Mouse (Mus musculus) adrenal gland, postnatal 14 days (tissue): ENCODE measurements around the gene Efhc2. TPM values are rescaled to one million over a fixed set of nuclear protein-coding genes. Genes with fewer than 3 reads are reported as not detected.

Experiments used
- DNase-seq: peaks from one replicate; pipeline ENCODE4 v3.0.0; 2021; ENCODE audit warnings: mixed read lengths
- long read RNA-seq, 2 experiments: library from polyadenylated mRNA; stranded (forward); transcript quantifications; one replicate each; pipeline ENCODE4 v2.0.0; 2021
- total RNA-seq: library from RNA; stranded (reverse); gene quantifications from 2 replicates; pipeline ENCODE4 v1.2.3, GENCODE M21; 2021

Efhc2 gene
- 0.48 and 1.0 TPM in 2 replicates for total RNA-seq
- long read RNA-seq, experiment 1, partial matches to known transcripts: 1 of 1 reads
- long read RNA-seq, experiment 1, other reads (novel, unspliced or antisense): 0 of 1 reads
- long read RNA-seq, experiment 2: 0 reads

DNA sequence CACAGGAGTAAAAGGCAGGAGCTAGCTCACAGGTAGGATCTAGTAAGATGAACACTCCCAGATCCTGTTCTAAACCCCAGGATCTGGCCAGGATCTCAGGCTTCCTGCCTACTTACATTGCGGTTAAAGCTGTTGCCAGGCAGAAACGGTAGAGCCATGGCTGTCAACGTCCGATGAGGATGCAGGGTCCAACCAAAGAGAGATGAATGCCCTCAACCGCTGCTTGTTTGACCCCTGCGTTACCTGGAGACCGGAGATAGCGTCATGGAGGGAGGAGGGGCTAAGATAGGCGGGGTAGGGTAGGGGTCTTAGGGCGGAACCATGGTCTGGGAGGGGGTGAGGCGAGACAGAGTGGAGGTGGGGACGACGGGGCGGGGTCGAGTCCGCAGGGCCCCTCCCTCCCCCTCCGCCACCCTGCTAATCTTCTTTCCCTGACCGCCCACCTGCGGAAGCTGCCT, at the start of gene Efhc2:
Efhc2 (minus strand) TSS at position 243 of the 458 bp plus-strand sequence.
- peak; percentile 16 for DNase-seq

GRCm38 (mm10) chrX:17365114-17365513, 45.9 kb upstream of the Efhc2 start:
- DNase-seq: no peak

DNA sequence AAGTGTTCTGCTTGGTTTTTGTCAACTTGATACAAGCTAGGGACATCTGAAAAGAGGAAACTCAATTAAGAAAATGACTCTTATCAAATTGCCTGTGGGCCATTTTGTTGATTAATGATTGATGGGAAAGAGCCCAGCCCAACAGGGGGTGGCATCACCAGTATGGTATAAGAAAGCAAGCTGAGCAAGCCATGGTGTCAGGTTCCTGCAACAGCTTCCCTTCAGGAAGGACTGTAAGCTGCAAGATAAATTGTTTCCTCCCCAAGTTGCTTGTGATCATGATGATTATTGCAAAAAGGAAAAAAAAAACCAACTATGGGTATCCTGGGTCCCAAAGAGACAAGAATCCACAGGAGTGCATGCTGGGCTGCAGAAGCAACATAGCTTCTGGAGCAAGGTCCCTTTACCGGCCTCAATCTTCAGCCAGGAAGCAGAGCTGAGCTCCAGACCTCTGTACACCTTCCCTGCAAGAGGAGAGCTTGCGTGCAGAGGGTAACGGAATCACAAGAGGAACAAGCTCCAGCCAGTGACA, 18.8 kb downstream of the Efhc2 start:
- DNase-seq: no peak

- no peak for DNase-seq
These were observed 35.3 kb downstream of the Efhc2 start for GRCm38 (mm10) chrX:17283899-17284298.

- no peak for DNase-seq
These were observed 94.0 kb downstream of the Efhc2 start for GRCm38 (mm10) chrX:17225141-17225540.

GRCm38 (mm10) chrX:17217451-17217850, 101.7 kb downstream of the Efhc2 start:
- DNase-seq: no peak

DNA sequence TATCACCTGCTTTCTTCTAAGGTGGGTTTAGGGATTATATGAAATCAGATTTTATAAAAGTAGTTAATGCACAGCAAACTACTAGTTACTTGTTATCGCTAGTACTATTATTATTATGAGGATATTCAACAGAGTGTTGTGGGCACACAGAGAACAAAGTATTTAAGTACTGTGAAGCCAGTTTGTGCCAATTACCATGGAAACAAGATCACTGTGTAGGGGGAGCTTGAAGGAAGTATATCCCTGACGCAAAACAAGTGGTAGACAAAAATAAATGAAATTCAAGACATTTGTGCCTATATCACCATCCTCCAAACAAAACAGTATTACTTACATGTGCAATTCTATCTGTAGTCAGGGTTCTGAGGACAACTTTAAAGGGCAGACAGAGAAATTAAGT, 105.7 kb downstream of the Efhc2 start:
- no peak for DNase-seq

DNA sequence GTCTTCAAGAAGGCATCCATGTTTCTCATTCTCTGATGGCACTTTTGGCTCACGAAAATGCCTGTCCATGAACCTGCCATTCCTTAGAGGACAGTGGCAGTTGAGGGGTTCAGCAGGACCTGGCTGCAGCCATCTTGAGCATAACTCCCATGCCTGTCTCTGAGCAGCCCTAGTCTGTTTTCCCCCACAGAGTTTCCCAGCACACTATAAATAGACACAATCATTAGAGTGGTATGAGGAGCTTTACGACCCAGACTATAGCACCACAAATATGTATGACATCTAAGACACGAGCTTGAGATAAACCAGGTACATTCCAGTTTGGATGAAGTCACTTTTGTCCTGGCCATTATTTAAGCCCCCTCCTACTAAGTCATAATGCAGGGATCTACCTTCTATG, 143.4 kb downstream of the Efhc2 start:
- DNase-seq: no peak

DNA sequence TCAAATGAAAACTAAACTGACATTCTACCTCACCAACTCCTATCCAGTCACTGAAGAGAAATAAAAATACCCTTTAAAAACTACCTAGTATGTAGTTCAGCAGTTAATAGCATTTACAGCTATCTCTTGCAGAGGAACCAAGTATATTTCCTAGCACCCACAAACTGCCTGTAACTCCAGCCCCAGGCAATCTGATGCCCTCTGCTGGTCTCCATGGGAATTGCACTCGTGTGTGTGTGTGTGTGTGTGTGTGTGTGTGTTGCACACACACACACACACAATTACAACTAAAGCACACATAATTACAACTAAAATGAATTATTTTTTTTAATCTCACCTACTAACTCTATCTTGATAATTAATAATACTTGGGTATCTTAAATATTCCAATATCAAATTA, 153.5 kb downstream of the Efhc2 start:
- no peak for DNase-seq
